Mouse (Mus musculus): ENCODE data around the gene Fthl17c. TPM values are rescaled to one million over a fixed set of nuclear protein-coding genes. Genes with fewer than 3 reads are reported as not detected.
"Not testable (repeated sequence)": the region's sequence is repeated elsewhere in the genome, so short reads cannot be mapped to it uniquely, and the experiment has no call there.

Fthl17c gene
- total RNA-seq (2021): not detected
- long read RNA-seq, experiment 1: 0 reads
- long read RNA-seq, experiment 2: 0 reads

GRCm38 (mm10) chrX:8976459-8976858 lies at the start of gene Fthl17c:
Gene Fthl17c, minus strand, starts transcription at chrX:8976559.
- intact Hi-C loops (cut with DNase I); DNase-seq: not testable (repeated sequence)

- intact Hi-C loops (cut with DNase I): no loop called here
- no peak for DNase-seq
Measured at GRCm38 (mm10) chrX:9019481-9019880, 43.1 kb upstream of the Fthl17c start.

- DNase-seq: no peak
- intact Hi-C loops (cut with DNase I): no loop called here
Measured at GRCm38 (mm10) chrX:9016079-9016478, 39.7 kb upstream of the Fthl17c start.

GRCm38 (mm10) chrX:8986655-8987054 lies 10.3 kb upstream of the Fthl17c start, which contains the start of gene Fthl17d:
Gene Fthl17d, minus strand, starts transcription at chrX:8986755.
- intact Hi-C loops (cut with DNase I); DNase-seq: not testable (repeated sequence)

- intact Hi-C loops (cut with DNase I); DNase-seq: not testable (repeated sequence)
Measured at GRCm38 (mm10) chrX:8964618-8965017, 11.7 kb downstream of the Fthl17c start.

GRCm38 (mm10) chrX:8962875-8963274 lies 13.5 kb downstream of the Fthl17c start, which contains the start of gene Fthl17b:
Gene Fthl17b, minus strand, starts transcription at chrX:8962975.
- intact Hi-C loops (cut with DNase I); DNase-seq: not testable (repeated sequence)

- peak; percentile 77 to 85 for DNase-seq
- intact Hi-C loops (cut with DNase I): loop anchor here (5.0 kb wide), 2 partner anchors 81 to 116 kb away; no protein-coding TSS in a partner anchor
Measured at GRCm38 (mm10) chrX:8948130-8948805, 28.1 kb downstream of the Fthl17c start.

GRCm38 (mm10) chrX:8944041-8944440 lies 32.3 kb downstream of the Fthl17c start:
- no peak for DNase-seq
- intact Hi-C loops (cut with DNase I): no loop called here

- DNase-seq: no peak
- intact Hi-C loops (cut with DNase I): no loop called here
Measured at GRCm38 (mm10) chrX:8927308-8927707, 49.1 kb downstream of the Fthl17c start.

Other genes starting within 250 kb of the Fthl17c start
- not detected for gene Ssx9, start 228.1 kb downstream of the Fthl17c start, total RNA-seq (2021)
- gene Ssxb5, start 172.9 kb downstream of the Fthl17c start, total RNA-seq (2021): not detected
- gene Gm6592, start 132.6 kb downstream of the Fthl17c start, total RNA-seq (2021): not detected
- gene Gm5751, start 102.3 kb downstream of the Fthl17c start, total RNA-seq (2021): not detected
- gene B630019K06Rik, start 84.2 kb downstream of the Fthl17c start, total RNA-seq (2021): under 1 TPM; 0.72 to 0.80 TPM
- gene Fthl17b, start 13.6 kb downstream of the Fthl17c start, total RNA-seq (2021): not detected
- gene Fthl17d, start 10.2 kb upstream of the Fthl17c start, total RNA-seq (2021): not detected
- not detected for gene Fthl17e, start 56.9 kb upstream of the Fthl17c start, total RNA-seq (2021)
- not detected for gene Fthl17f, start 86.5 kb upstream of the Fthl17c start, total RNA-seq (2021)
- gene 4930402K13Rik, start 128.0 kb upstream of the Fthl17c start, total RNA-seq (2021): not detected
- gene Lancl3, start 223.3 kb upstream of the Fthl17c start, total RNA-seq (2021): 1 to 10 TPM; 4.0 to 4.1 TPM

Measured in heart, postnatal 14 days (tissue).